12 mouse cellular contexts compared by ENCODE assay signal in genomic region chrX:104208701-104209100, GRCm38 (mm10). TPM values are rescaled to one million over a fixed set of nuclear protein-coding genes. Genes with fewer than 3 reads are reported as not detected.
DNase-seq lines count a peak whose midpoint lies in the region; ATAC-seq and TF ChIP-seq lines count a peak whose summit lies in the region.
"Had no signal": no experiment of that assay in that cellular context is flagged by ENCODE, and none has a peak within 500 bp of the region (broad histone marks: within the 10 kb centered on the region; RNA-seq: fewer than 3 reads in every experiment).

No protein-coding gene starts in this region.

- WGBS in liver, postnatal 0 days (ENCODE audit: insufficient replicate concordance): 60% methylated on average over 2 of the region's 2 CpGs
- 64% methylated on average over 2 of the region's 2 CpGs for WGBS in embryonic facial prominence, embryonic 14.5 days
- 82% methylated on average over 2 of the region's 2 CpGs for WGBS in midbrain, embryonic 14.5 days

- ATAC-seq in liver, postnatal 0 days: no peak
- ATAC-seq in embryonic facial prominence, embryonic 14.5 days (ENCODE audit: low read depth): no peak
- ATAC-seq in midbrain, embryonic 14.5 days (ENCODE audit: low FRiP score, low TSS enrichment): no peak

- H3K36me3 ChIP-seq in liver, postnatal 0 days (replicated peaks; ENCODE audit: insufficient read depth, low read length): no peaks in the 10 kb centered on the region
- H3K36me3 ChIP-seq in embryonic facial prominence, embryonic 14.5 days (ENCODE audit: control insufficient read depth, insufficient read depth, low read length): no peaks in the 10 kb centered on the region
- no peaks in the 10 kb centered on the region for H3K36me3 ChIP-seq in midbrain, embryonic 14.5 days (ENCODE audit: control insufficient read depth, insufficient read depth, low read length)
- H3K36me3 ChIP-seq: hindbrain, embryonic 13.5 days; midbrain, embryonic 10.5 days had no signal

- TF ChIP-seq EP300 in liver, postnatal 0 days (IDR thresholded peaks at IDR 0.05; ENCODE audit: low read depth): no peak

- H3K27ac ChIP-seq in liver, postnatal 0 days (ENCODE audit: low read depth): no peak overlapping the region
- no peak overlapping the region for H3K27ac ChIP-seq in embryonic facial prominence, embryonic 14.5 days (replicated peaks; ENCODE audit: low read depth, low read length)
- no peak overlapping the region for H3K27ac ChIP-seq in midbrain, embryonic 14.5 days (replicated peaks; ENCODE audit: low read depth, low read length)
- H3K27ac ChIP-seq: hindbrain, embryonic 13.5 days; midbrain, embryonic 10.5 days had no signal

- no peaks in the 10 kb centered on the region for H3K4me1 ChIP-seq in liver, postnatal 0 days (ENCODE audit: insufficient read depth)
- H3K4me1 ChIP-seq in embryonic facial prominence, embryonic 14.5 days (ENCODE audit: control insufficient read depth, insufficient read depth, low read length): no peaks in the 10 kb centered on the region
- H3K4me1 ChIP-seq in midbrain, embryonic 14.5 days (ENCODE audit: control insufficient read depth, insufficient read depth, low read length): no peaks in the 10 kb centered on the region
- H3K4me1 ChIP-seq: hindbrain, embryonic 13.5 days; midbrain, embryonic 10.5 days had no signal

- H3K9me3 ChIP-seq in liver, postnatal 0 days (ENCODE audit: low read length): no peaks in the 10 kb centered on the region
- no peaks in the 10 kb centered on the region for H3K9me3 ChIP-seq in embryonic facial prominence, embryonic 14.5 days (ENCODE audit: control insufficient read depth, low read length)
- no peaks in the 10 kb centered on the region for H3K9me3 ChIP-seq in midbrain, embryonic 14.5 days (ENCODE audit: control insufficient read depth, low read length)
- H3K9me3 ChIP-seq: hindbrain, embryonic 13.5 days; midbrain, embryonic 10.5 days had no signal

- no peak for TF ChIP-seq CTCF in liver, postnatal 0 days (IDR thresholded peaks at IDR 0.05; ENCODE audit: low read depth)

- DNase-seq in gastrocnemius, postnatal 10 days: peak; percentile 3
- DNase-seq in gastrocnemius, postnatal 25 days: no peak
- DNase-seq in liver (peak; percentile 9), MEL-GATA-1-ER (ENCODE audit: extremely low read depth, low read depth) (peak; percentile 6)
- no peak for DNase-seq in liver, postnatal 0 days
- peak; percentile 38 for DNase-seq in embryonic facial prominence, embryonic 14.5 days (ENCODE audit: low spot score)
- no peak for DNase-seq in left cerebral cortex, postnatal 25 days (ENCODE audit: low spot score in 2 of 2)
- no peak for DNase-seq in midbrain, embryonic 14.5 days
- DNase-seq: cerebellum, postnatal 10 days; retina, postnatal 1 day had no signal

- H3K27me3 ChIP-seq in liver, postnatal 0 days (ENCODE audit: insufficient read depth, low read length): 0 out of 2 replicates have a peak, but pooled peaks cover 2% of the 10 kb centered on the region
- peaks cover 11% of the 10 kb centered on the region; the same call in 1 of the 2 replicates for H3K27me3 ChIP-seq in embryonic facial prominence, embryonic 14.5 days (replicated peaks; ENCODE audit: control insufficient read depth, insufficient read depth, low read length)
- H3K27me3 ChIP-seq in midbrain, embryonic 14.5 days (ENCODE audit: control insufficient read depth, insufficient read depth, low read length): no peaks in the 10 kb centered on the region

- intact Hi-C loops in left cerebral cortex, postnatal 25 days (cut with DNase I): loop anchor here (10.0 kb wide), 1 partner anchor 206 kb away; the partner anchor contains the start of gene Abcb7

- H3K4me2 ChIP-seq in liver, postnatal 0 days (ENCODE audit: low read depth, low read length): no peak overlapping the region
- no peak overlapping the region for H3K4me2 ChIP-seq in embryonic facial prominence, embryonic 14.5 days (ENCODE audit: low read depth, low read length)
- H3K4me2 ChIP-seq in midbrain, embryonic 14.5 days (ENCODE audit: low read length): no peak overlapping the region
- H3K4me2 ChIP-seq: hindbrain, embryonic 13.5 days had no signal

- H3K4me3 ChIP-seq in liver, postnatal 0 days (ENCODE audit: low read depth, low read length): no peak overlapping the region
- no peak overlapping the region for H3K4me3 ChIP-seq in embryonic facial prominence, embryonic 14.5 days (ENCODE audit: low read depth, low read length)
- H3K4me3 ChIP-seq in midbrain, embryonic 14.5 days (replicated peaks; ENCODE audit: low read depth, low read length): no peak overlapping the region
- H3K4me3 ChIP-seq: hindbrain, embryonic 13.5 days; midbrain, embryonic 10.5 days had no signal

- H3K9ac ChIP-seq in liver, postnatal 0 days (replicated peaks): no peak overlapping the region
- no peak overlapping the region for H3K9ac ChIP-seq in embryonic facial prominence, embryonic 14.5 days (ENCODE audit: low read depth, low read length)
- H3K9ac ChIP-seq in midbrain, embryonic 14.5 days (replicated peaks; ENCODE audit: low read length): no peak overlapping the region
- H3K9ac ChIP-seq: hindbrain, embryonic 13.5 days had no signal

RNA-seq across cellular contexts. Expression of gene Nexmif, which starts 7.7 kb away (rescaled TPM):
- total RNA-seq in gastrocnemius, postnatal 10 days (2021): under 1 TPM; 0.31 to 0.54 TPM
- total RNA-seq in gastrocnemius, postnatal 25 days (2021): not detected
- 0.06 and 0.07 TPM in 2 replicates for polyA plus RNA-seq in liver, postnatal 0 days (2015; fragmentation: Nextera tagmentation; extraction: Ambion mirVana)
- 2.9 and 3.1 TPM in 2 replicates for polyA plus RNA-seq in embryonic facial prominence, embryonic 14.5 days (2014; fragmentation: Nextera tagmentation; extraction: Ambion mirVana)
- 10 to 100 TPM; 28.8 to 29.8 TPM for total RNA-seq in left cerebral cortex, postnatal 25 days (2021)
- 19.1 and 22.0 TPM in 2 replicates for polyA plus RNA-seq in midbrain, embryonic 14.5 days (2014; fragmentation: Nextera tagmentation; extraction: Ambion mirVana)

Comparison
In these comparisons a context has a peak if more than half of its experiments do, and no peak if none do; other contexts are left out.
1. DNase-seq: peak in gastrocnemius, postnatal 10 days (single experiment), liver (single experiment), MEL-GATA-1-ER (single experiment) and embryonic facial prominence, embryonic 14.5 days (single experiment); none in gastrocnemius, postnatal 25 days (single experiment), liver, postnatal 0 days (single experiment), left cerebral cortex, postnatal 25 days (0 of 2) and midbrain, embryonic 14.5 days (single experiment).
2. RNA of gene Nexmif, which starts 7.7 kb away (total RNA-seq): 28.8 to 29.8 TPM in left cerebral cortex, postnatal 25 days; 0.31 to 0.54 TPM in gastrocnemius, postnatal 10 days and not detected in gastrocnemius, postnatal 25 days; every median in the first group is over 10 times any median in the second.